Mouse (Mus musculus): ENCODE data around the gene Jph4. TPM values are rescaled to one million over a fixed set of nuclear protein-coding genes. Genes with fewer than 3 reads are reported as not detected.

Jph4 gene
- polyA plus RNA-seq, 1 experiment from 2014 or later: 0.18 TPM

DNA sequence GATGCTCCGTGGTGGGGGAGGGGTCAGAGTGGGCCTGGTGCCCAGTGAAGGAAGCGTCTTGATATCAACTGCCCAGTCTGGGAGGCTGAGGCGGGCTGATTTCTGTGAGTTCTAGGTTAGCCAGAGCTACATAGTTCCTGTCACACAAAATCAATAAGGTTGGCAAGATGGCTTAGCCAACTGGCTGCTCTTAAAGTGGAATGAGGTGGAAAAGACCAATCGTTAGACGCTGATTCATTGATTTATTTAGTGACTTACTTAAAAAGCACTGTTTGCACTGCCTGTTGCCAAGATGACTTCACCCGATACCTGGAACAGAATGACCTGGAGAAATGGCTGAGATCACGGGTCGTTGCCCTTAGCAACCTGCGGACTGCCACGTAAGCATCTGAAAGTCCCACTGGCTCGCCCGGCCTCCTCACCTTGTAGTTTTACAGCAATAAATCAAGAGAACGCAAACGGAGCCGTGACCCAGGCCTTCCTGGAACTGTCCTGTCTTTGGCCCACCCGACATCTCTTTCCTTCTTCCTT, 36.3 kb upstream of the Jph4 start:
- H3K9ac ChIP-seq (ENCODE audit: low read length): no peak overlapping the region
- peaks cover 8 to 11% of the 10 kb centered on the region in 2 experiments for H3K4me1 ChIP-seq (ENCODE audit: control insufficient read depth in 2 of 2, insufficient read depth in 2 of 2, low read length in 2 of 2)
- no peak overlapping the region for H3K4me2 ChIP-seq (ENCODE audit: low read length)
- ATAC-seq (ENCODE audit: insufficient number of reproducible peaks, insufficient read depth, low FRiP score, low read depth): no peak
- H3K27me3 ChIP-seq (ENCODE audit: control insufficient read depth, insufficient read depth, low read length): no peaks in the 10 kb centered on the region
- H3K9me3 ChIP-seq (ENCODE audit: control insufficient read depth, low read length): no peaks in the 10 kb centered on the region
- H3K36me3 ChIP-seq (ENCODE audit: control insufficient read depth, insufficient read depth, low read length): no peaks in the 10 kb centered on the region
- no peak overlapping the region for H3K27ac ChIP-seq (replicated peaks in 1 of 2; ENCODE audit: control insufficient read depth in 1 of 2, insufficient read depth in 1 of 2, low read depth in 2 of 2, low read length in 2 of 2)
- H3K4me3 ChIP-seq (ENCODE audit: control insufficient read depth in 1 of 2, insufficient read depth in 1 of 2, low read depth in 1 of 2, low read length in 2 of 2): no peak overlapping the region
- 93% methylated on average over 16 of the region's 16 CpGs for WGBS

DNA sequence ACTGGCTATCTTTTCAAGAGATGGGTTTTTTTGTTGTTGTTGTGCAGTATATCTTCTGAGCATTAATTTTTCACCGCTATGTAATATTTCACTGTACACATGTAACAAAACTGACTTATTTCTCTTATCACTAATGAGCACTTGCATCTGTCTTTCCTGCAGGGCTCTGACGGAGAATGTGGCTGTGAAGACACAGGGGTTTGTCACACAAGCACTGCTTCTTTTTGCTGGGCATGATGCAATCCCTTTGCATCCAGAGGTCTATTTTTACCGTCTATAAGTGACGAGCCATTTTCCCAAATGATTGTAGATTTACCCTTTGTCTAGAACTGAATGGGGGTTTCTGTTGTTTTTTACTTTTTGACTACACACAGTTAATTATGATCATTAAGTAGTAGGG, 35.4 kb upstream of the Jph4 start:
- 61% methylated on average over 4 of the region's 4 CpGs for WGBS

DNA sequence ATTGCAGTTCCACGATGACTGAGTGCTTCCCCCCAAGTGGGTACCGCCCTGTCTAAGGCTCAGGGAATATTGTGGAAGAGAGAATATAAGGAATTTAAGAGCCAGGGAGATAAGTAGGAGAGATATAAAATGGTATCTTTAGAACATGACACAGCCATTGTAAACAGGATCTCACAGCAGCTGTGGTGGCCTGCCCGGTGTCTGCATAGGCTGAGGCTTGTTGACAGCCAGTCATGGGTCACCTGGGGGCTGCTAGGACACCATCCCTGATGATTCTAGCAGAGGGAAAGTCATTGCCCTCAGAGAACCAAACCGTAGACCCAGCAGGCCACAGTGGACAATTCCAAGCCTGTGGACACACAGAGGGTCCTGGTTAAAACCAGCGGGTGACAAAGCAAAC, 34.2 kb upstream of the Jph4 start:
- H3K9ac ChIP-seq (ENCODE audit: low read length): no peak overlapping the region
- H3K27ac ChIP-seq (replicated peaks in 1 of 2; ENCODE audit: control insufficient read depth in 1 of 2, insufficient read depth in 1 of 2, low read depth in 2 of 2, low read length in 2 of 2): no peak overlapping the region
- H3K4me1 ChIP-seq (ENCODE audit: control insufficient read depth in 2 of 2, insufficient read depth in 2 of 2, low read length in 2 of 2): peaks cover 8 to 11% of the 10 kb centered on the region in 2 experiments
- H3K36me3 ChIP-seq (ENCODE audit: control insufficient read depth, insufficient read depth, low read length): no peaks in the 10 kb centered on the region
- no peak overlapping the region for H3K4me3 ChIP-seq (ENCODE audit: control insufficient read depth in 1 of 2, insufficient read depth in 1 of 2, low read depth in 1 of 2, low read length in 2 of 2)
- ATAC-seq (ENCODE audit: insufficient number of reproducible peaks, insufficient read depth, low FRiP score, low read depth): no peak
- H3K4me2 ChIP-seq (ENCODE audit: low read length): no peak overlapping the region
- WGBS: 47% methylated on average over 5 of the region's 5 CpGs
- H3K27me3 ChIP-seq (ENCODE audit: control insufficient read depth, insufficient read depth, low read length): no peaks in the 10 kb centered on the region
- no peaks in the 10 kb centered on the region for H3K9me3 ChIP-seq (ENCODE audit: control insufficient read depth, low read length)

More for the DNA sequence above, 35.4 kb upstream of the Jph4 start:
- H3K4me3 ChIP-seq (ENCODE audit: control insufficient read depth in 1 of 2, insufficient read depth in 1 of 2, low read depth in 1 of 2, low read length in 2 of 2): no peak overlapping the region
- no peak overlapping the region for H3K4me2 ChIP-seq (ENCODE audit: low read length)
- H3K9me3 ChIP-seq (ENCODE audit: control insufficient read depth, low read length): no peaks in the 10 kb centered on the region
- no peak overlapping the region for H3K9ac ChIP-seq (ENCODE audit: low read length)
- no peaks in the 10 kb centered on the region for H3K27me3 ChIP-seq (ENCODE audit: control insufficient read depth, insufficient read depth, low read length)
- H3K4me1 ChIP-seq (ENCODE audit: control insufficient read depth in 2 of 2, insufficient read depth in 2 of 2, low read length in 2 of 2): peaks cover 9 to 10% of the 10 kb centered on the region in 2 experiments
- ATAC-seq (ENCODE audit: insufficient number of reproducible peaks, insufficient read depth, low FRiP score, low read depth): no peak
- H3K36me3 ChIP-seq (ENCODE audit: control insufficient read depth, insufficient read depth, low read length): no peaks in the 10 kb centered on the region
- no peak overlapping the region for H3K27ac ChIP-seq (replicated peaks in 1 of 2; ENCODE audit: control insufficient read depth in 1 of 2, insufficient read depth in 1 of 2, low read depth in 2 of 2, low read length in 2 of 2)

DNA sequence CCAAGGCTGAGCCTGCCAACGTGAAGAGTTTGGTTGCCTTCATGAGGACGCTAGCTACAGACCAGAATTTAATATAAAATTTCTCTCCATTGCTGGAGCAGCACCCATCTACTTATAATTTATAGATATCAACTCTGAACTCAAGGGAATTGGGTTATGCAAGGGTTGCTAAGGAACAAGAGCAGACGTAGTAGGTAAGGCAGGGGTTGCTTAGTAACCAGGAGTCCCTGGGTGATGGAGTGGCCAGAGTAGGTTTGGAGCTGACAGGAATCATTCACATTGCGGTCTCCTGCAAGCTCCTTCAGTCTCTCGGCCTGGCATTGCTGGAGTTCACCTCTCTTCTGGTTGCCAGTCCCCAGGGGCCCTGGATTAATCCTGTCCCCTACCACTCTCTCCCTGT, 32.3 kb upstream of the Jph4 start:
- Histone ChIP-seq H3K9ac (ENCODE audit: low read length) (no peak overlapping the region), H3K27ac (replicated peaks in 1 of 2; ENCODE audit: control insufficient read depth in 1 of 2, insufficient read depth in 1 of 2, low read depth in 2 of 2, low read length in 2 of 2) (no peak overlapping the region), H3K4me3 (ENCODE audit: control insufficient read depth in 1 of 2, insufficient read depth in 1 of 2, low read depth in 1 of 2, low read length in 2 of 2) (no peak overlapping the region), H3K4me1 (ENCODE audit: control insufficient read depth in 2 of 2, insufficient read depth in 2 of 2, low read length in 2 of 2) (peaks cover 8 to 11% of the 10 kb centered on the region in 2 experiments), H3K9me3 (ENCODE audit: control insufficient read depth, low read length) (no peaks in the 10 kb centered on the region), H3K27me3 (ENCODE audit: control insufficient read depth, insufficient read depth, low read length) (no peaks in the 10 kb centered on the region), H3K4me2 (ENCODE audit: low read length) (no peak overlapping the region), H3K36me3 (ENCODE audit: control insufficient read depth, insufficient read depth, low read length) (no peaks in the 10 kb centered on the region)
- ATAC-seq (ENCODE audit: insufficient number of reproducible peaks, insufficient read depth, low FRiP score, low read depth): no peak
- 80% methylated on average over 5 of the region's 5 CpGs for WGBS

DNA sequence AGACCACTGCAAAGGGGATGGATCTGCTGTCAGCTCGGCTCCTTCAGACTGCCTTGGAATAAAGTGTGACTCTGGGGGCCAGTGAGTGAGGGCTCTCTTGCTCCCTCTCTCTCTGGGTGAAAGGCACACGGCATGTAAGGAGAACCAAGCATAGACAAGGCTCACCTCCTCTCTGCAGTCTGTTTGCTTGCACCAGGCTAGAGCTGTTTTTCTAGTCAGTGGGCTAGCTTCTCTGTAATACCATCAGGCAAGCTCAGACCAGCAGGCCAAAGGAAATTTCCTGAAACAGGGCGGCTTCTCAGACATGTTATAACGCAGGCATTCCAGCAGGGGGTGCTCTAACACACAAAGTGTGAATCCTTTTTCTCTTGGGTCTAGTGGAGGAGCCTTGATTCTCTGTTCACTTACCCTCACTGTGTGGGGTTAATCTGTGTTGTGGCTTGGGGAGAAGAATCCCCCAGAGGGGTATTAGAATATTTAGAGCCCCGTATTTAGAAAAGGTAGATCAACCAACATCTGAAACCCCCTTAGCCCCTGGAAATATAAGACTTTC, 31.7 kb upstream of the Jph4 start:
- H3K9me3 ChIP-seq (ENCODE audit: control insufficient read depth, low read length): no peaks in the 10 kb centered on the region
- H3K9ac ChIP-seq (ENCODE audit: low read length): no peak overlapping the region
- no peak overlapping the region for H3K4me3 ChIP-seq (ENCODE audit: control insufficient read depth in 1 of 2, insufficient read depth in 1 of 2, low read depth in 1 of 2, low read length in 2 of 2)
- no peak overlapping the region for H3K4me2 ChIP-seq (ENCODE audit: low read length)
- no peaks in the 10 kb centered on the region for H3K36me3 ChIP-seq (ENCODE audit: control insufficient read depth, insufficient read depth, low read length)
- H3K4me1 ChIP-seq (ENCODE audit: control insufficient read depth in 2 of 2, insufficient read depth in 2 of 2, low read length in 2 of 2): peaks cover 8 to 11% of the 10 kb centered on the region in 2 experiments
- no peak for ATAC-seq (ENCODE audit: insufficient number of reproducible peaks, insufficient read depth, low FRiP score, low read depth)
- WGBS: 31% methylated on average over 5 of the region's 5 CpGs
- H3K27me3 ChIP-seq (ENCODE audit: control insufficient read depth, insufficient read depth, low read length): no peaks in the 10 kb centered on the region
- H3K27ac ChIP-seq (replicated peaks in 1 of 2; ENCODE audit: control insufficient read depth in 1 of 2, insufficient read depth in 1 of 2, low read depth in 2 of 2, low read length in 2 of 2): no peak overlapping the region

DNA sequence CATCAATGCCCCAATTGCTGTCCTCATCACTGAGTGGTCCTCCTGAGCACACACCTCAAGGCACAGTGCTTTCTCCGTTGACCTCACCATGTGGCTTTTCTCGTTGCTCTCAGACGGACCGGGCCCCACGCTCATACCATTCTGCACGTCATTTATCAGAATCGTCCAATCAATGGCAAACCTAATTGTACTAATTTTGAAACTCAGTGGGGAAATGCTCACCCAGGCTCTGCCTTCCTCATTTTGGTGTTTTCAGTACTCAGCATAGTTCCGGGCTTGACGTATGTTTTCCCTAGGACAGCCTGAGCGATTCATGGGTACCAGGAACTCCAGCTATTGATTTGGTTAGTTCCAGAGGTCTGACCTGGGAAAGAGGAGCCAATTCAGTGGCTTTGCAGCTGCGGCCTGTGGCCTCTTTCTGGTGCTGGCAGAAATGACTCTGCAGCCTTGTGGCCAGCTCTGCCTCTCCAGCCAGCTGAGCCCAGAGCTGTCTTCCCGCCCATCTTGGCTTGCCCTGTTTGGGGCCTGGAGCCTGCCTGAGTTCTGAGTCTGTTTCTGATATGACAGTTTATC, 30.2 kb upstream of the Jph4 start:
- no peaks in the 10 kb centered on the region for H3K27me3 ChIP-seq (ENCODE audit: control insufficient read depth, insufficient read depth, low read length)
- no peak for ATAC-seq (ENCODE audit: insufficient number of reproducible peaks, insufficient read depth, low FRiP score, low read depth)
- no peak overlapping the region for H3K27ac ChIP-seq (replicated peaks in 1 of 2; ENCODE audit: control insufficient read depth in 1 of 2, insufficient read depth in 1 of 2, low read depth in 2 of 2, low read length in 2 of 2)
- H3K9ac ChIP-seq (ENCODE audit: low read length): no peak overlapping the region
- no peak overlapping the region for H3K4me2 ChIP-seq (ENCODE audit: low read length)
- no peaks in the 10 kb centered on the region for H3K36me3 ChIP-seq (ENCODE audit: control insufficient read depth, insufficient read depth, low read length)
- WGBS: 83% methylated on average over 12 of the region's 12 CpGs
- no peak overlapping the region for H3K4me3 ChIP-seq (ENCODE audit: control insufficient read depth in 1 of 2, insufficient read depth in 1 of 2, low read depth in 1 of 2, low read length in 2 of 2)
- H3K9me3 ChIP-seq (ENCODE audit: control insufficient read depth, low read length): no peaks in the 10 kb centered on the region
- H3K4me1 ChIP-seq (ENCODE audit: control insufficient read depth in 2 of 2, insufficient read depth in 2 of 2, low read length in 2 of 2): peaks cover 8 to 11% of the 10 kb centered on the region in 2 experiments

DNA sequence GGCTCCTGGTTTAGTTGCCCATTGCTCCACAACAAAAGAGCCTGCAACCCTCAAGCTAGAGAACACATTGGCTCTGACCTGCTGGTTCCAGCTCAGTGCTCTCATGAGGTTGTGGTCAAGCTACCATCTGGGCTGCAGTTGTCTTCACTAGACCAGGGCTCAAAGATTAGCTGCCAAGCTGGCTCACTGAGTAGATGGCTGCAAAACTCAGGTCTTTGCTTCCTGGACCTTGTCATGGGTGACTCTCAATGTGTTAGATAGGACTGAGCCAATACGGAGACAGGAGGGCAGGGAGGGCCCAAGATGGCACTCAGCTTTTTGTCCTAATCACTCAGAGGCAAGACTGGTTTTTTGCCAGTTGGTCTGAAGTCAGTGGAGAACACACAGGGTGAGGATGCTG, 29.6 kb upstream of the Jph4 start:
- no peak for ATAC-seq (ENCODE audit: insufficient number of reproducible peaks, insufficient read depth, low FRiP score, low read depth)
- H3K27me3 ChIP-seq (ENCODE audit: control insufficient read depth, insufficient read depth, low read length): no peaks in the 10 kb centered on the region
- 86% methylated on average over 1 of the region's 1 CpGs for WGBS
- H3K4me1 ChIP-seq (ENCODE audit: control insufficient read depth in 2 of 2, insufficient read depth in 2 of 2, low read length in 2 of 2): peaks cover 8 to 11% of the 10 kb centered on the region in 2 experiments
- H3K4me2 ChIP-seq (ENCODE audit: low read length): no peak overlapping the region
- H3K27ac ChIP-seq (replicated peaks in 1 of 2; ENCODE audit: control insufficient read depth in 1 of 2, insufficient read depth in 1 of 2, low read depth in 2 of 2, low read length in 2 of 2): no peak overlapping the region
- no peak overlapping the region for H3K4me3 ChIP-seq (ENCODE audit: control insufficient read depth in 1 of 2, insufficient read depth in 1 of 2, low read depth in 1 of 2, low read length in 2 of 2)
- no peaks in the 10 kb centered on the region for H3K9me3 ChIP-seq (ENCODE audit: control insufficient read depth, low read length)
- no peak overlapping the region for H3K9ac ChIP-seq (ENCODE audit: low read length)
- no peaks in the 10 kb centered on the region for H3K36me3 ChIP-seq (ENCODE audit: control insufficient read depth, insufficient read depth, low read length)

DNA sequence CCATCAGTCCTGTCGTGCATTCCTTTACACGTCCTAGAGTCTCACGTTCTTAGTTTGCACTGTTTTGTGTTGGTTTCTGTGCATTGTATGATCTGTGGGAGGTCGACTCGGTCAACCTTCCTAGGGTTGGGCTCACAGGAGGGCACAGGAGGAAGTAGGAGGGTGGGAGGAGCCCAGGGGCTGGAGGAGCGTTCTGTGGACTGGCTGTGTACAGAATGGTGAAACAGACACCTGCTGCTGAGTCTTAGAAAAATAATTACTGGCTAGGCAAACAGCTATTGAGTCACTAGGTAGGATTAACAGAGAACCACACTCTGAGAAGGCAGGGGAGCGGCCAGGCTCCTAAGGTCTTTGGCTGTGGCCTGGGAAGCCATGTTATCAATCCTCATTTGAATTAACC, 22.6 kb upstream of the Jph4 start:
- Histone ChIP-seq H3K9ac (ENCODE audit: low read length) (no peak overlapping the region), H3K9me3 (ENCODE audit: control insufficient read depth, low read length) (no peaks in the 10 kb centered on the region), H3K4me3 (ENCODE audit: control insufficient read depth in 1 of 2, insufficient read depth in 1 of 2, low read depth in 1 of 2, low read length in 2 of 2) (no peak overlapping the region), H3K4me1 (ENCODE audit: control insufficient read depth in 2 of 2, insufficient read depth in 2 of 2, low read length in 2 of 2) (no peaks in the 10 kb centered on the region), H3K4me2 (ENCODE audit: low read length) (no peak overlapping the region), H3K36me3 (ENCODE audit: control insufficient read depth, insufficient read depth, low read length) (no peaks in the 10 kb centered on the region), H3K27ac (replicated peaks in 1 of 2; ENCODE audit: control insufficient read depth in 1 of 2, insufficient read depth in 1 of 2, low read depth in 2 of 2, low read length in 2 of 2) (no peak overlapping the region), H3K27me3 (ENCODE audit: control insufficient read depth, insufficient read depth, low read length) (no peaks in the 10 kb centered on the region)
- 52% methylated on average over 7 of the region's 7 CpGs for WGBS
- ATAC-seq (ENCODE audit: insufficient number of reproducible peaks, insufficient read depth, low FRiP score, low read depth): no peak
